Mouse (Mus musculus) small intestine, adult 2 months (tissue): ENCODE measurements at regions not wholly inside any gene's neighbourhood (a gene's known extent, or its start where the extent isn't known, plus 50 kb on each side); places are given as distances from the start of the nearest gene placed in this dataset.

Source experiments
- CTCF ChIP-seq: fragments of 200-500 bp; IDR thresholded peaks from 2 replicates; pipeline ENCODE4 v1.5.1; 2012; ENCODE audit warnings: low read depth, mild to moderate bottlenecking, control low read depth, inconsistent platforms, low read length, moderate library complexity, mixed read lengths; ENCODE audit not compliant: insufficient replicate concordance, insufficient read length; ENCODE audit errors: extremely low read depth
- POLR2A ChIP-seq: fragments of 200-500 bp; IDR thresholded peaks from 2 replicates; pipeline ENCODE4 v1.6.1; 2012; ENCODE audit warnings: low read depth, mild to moderate bottlenecking, control low read depth, inconsistent platforms, low read length, moderate library complexity

- TF ChIP-seq CTCF (no peak), POLR2A (no peak)
Measured at GRCm38 (mm10) chr5:64673861-64674260, 129.3 kb upstream of the Klf3 start.
